ENCODE assay signal across 8 mouse cellular contexts in the genomic region with DNA sequence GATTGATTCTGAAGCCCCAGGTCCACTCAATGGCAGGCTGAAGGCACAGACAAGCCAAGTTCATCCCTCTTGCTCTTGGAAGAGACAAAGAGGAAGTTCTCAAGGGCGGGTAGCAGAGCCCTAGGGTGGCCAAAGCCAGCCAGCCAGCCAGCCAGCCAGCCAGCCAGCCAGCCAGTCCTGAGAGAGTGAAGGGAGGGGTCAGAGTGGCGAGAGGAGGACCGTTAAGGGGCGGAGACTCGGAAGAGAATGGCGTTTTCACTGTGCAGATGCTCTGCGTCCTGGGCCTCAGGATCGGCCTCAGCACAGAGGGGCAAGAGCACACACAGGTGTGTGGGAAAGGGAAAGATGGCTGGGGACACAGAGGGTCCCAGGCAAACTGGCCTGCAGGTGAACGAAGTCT. TPM values are rescaled to one million over a fixed set of nuclear protein-coding genes. Genes with fewer than 3 reads are reported as not detected.
A peak's percentile ranks its signal among the peaks of the same experiment; 100 is the strongest.
DNase-seq lines count a peak whose midpoint lies in the region; ATAC-seq and TF ChIP-seq lines count a peak whose summit lies in the region.

No protein-coding gene starts in this region.

- TF ChIP-seq CTCF in midbrain, postnatal 0 days (IDR thresholded peaks at IDR 0.05) = no peak

- 6% methylated on average over 9 of the region's 9 CpGs for WGBS in hindbrain, embryonic 15.5 days
- 7% methylated on average over 9 of the region's 9 CpGs for WGBS in liver, embryonic 12.5 days (ENCODE audit: insufficient replicate concordance)
- 3% methylated on average over 9 of the region's 9 CpGs for WGBS in midbrain, postnatal 0 days

- peaks cover 41% of the 10 kb centered on the region for H3K4me1 ChIP-seq in hindbrain, embryonic 15.5 days (replicated peaks)
- peaks cover 66% of the 10 kb centered on the region for H3K4me1 ChIP-seq in liver, embryonic 12.5 days
- 0 out of 2 replicates have a peak, but pooled peaks cover 15% of the 10 kb centered on the region for H3K4me1 ChIP-seq in midbrain, postnatal 0 days (ENCODE audit: insufficient read depth, low read length)

- ATAC-seq in hindbrain, embryonic 15.5 days (ENCODE audit: low FRiP score, low read depth) = peak; percentile 17
- ATAC-seq in liver, embryonic 12.5 days = peak; percentile 38
- ATAC-seq in midbrain, postnatal 0 days (ENCODE audit: low FRiP score) = peak; percentile 4; the same call in 1 of the 2 replicates

- peak overlapping the region; percentile 93 for H3K27ac ChIP-seq in hindbrain, embryonic 15.5 days (replicated peaks)
- H3K27ac ChIP-seq in liver, embryonic 12.5 days = peak overlapping the region; percentile 50
- H3K27ac ChIP-seq in midbrain, postnatal 0 days (ENCODE audit: low read depth, low read length) = peak overlapping the region; percentile 99

- no peaks in the 10 kb centered on the region for H3K9me3 ChIP-seq in hindbrain, embryonic 15.5 days
- H3K9me3 ChIP-seq in liver, embryonic 12.5 days (replicated peaks) = no peaks in the 10 kb centered on the region
- H3K9me3 ChIP-seq in midbrain, postnatal 0 days (ENCODE audit: low read length) = no peaks in the 10 kb centered on the region

- H3K4me3 ChIP-seq in hindbrain, embryonic 15.5 days = peak overlapping the region; percentile 59
- peak overlapping the region; percentile 73 for H3K4me3 ChIP-seq in liver, embryonic 12.5 days
- peak overlapping the region; percentile 91 for H3K4me3 ChIP-seq in midbrain, postnatal 0 days (ENCODE audit: low read depth, low read length)

- H3K9ac ChIP-seq in hindbrain, embryonic 15.5 days = peak overlapping the region; percentile 91
- 0 out of 2 replicates have a peak overlapping the region, but pooled peaks have one; percentile 19 for H3K9ac ChIP-seq in liver, embryonic 12.5 days
- H3K9ac ChIP-seq in midbrain, postnatal 0 days (replicated peaks; ENCODE audit: low read length, poor library complexity, severe bottlenecking) = peak overlapping the region; percentile 100

- H3K4me2 ChIP-seq in hindbrain, embryonic 15.5 days = peak overlapping the region; percentile 78
- peak overlapping the region; percentile 91 for H3K4me2 ChIP-seq in liver, embryonic 12.5 days
- peak overlapping the region; percentile 84 for H3K4me2 ChIP-seq in midbrain, postnatal 0 days (ENCODE audit: low read depth, low read length, poor library complexity, severe bottlenecking)

- H3K27me3 ChIP-seq in hindbrain, embryonic 15.5 days = no peaks in the 10 kb centered on the region
- no peaks in the 10 kb centered on the region for H3K27me3 ChIP-seq in liver, embryonic 12.5 days (replicated peaks)
- no peaks in the 10 kb centered on the region for H3K27me3 ChIP-seq in midbrain, postnatal 0 days (ENCODE audit: insufficient read depth, low read length)

- peak; percentile 46 to 68 for DNase-seq in layer of hippocampus, postnatal 10 days (ENCODE audit: low spot score in 2 of 2)
- no peak for DNase-seq in layer of hippocampus, adult 18-20 months (ENCODE audit: low spot score in 2 of 2)
- DNase-seq in cerebellum, adult 9-10 months = peak; percentile 64
- peak; percentile 67 for DNase-seq in gastrocnemius, adult 18-20 months (ENCODE audit: low spot score)
- peak; percentile 68 for DNase-seq in midbrain, postnatal 0 days (ENCODE audit: low spot score)
- peak; percentile 47 for DNase-seq in testis, postnatal 14 days (ENCODE audit: low spot score)

- no peaks in the 10 kb centered on the region; the same call in 1 of the 2 replicates for H3K36me3 ChIP-seq in hindbrain, embryonic 15.5 days
- H3K36me3 ChIP-seq in liver, embryonic 12.5 days = peaks cover 11% of the 10 kb centered on the region
- H3K36me3 ChIP-seq in midbrain, postnatal 0 days (ENCODE audit: insufficient read depth, low read length) = peaks cover under 1% of the 10 kb centered on the region; the same call in 1 of the 2 replicates

RNA-seq across cellular contexts. Expression of gene Gramd1a, which starts 6.9 kb away (rescaled TPM):
- 100 to 1,000 TPM; 143 to 144 TPM for total RNA-seq in layer of hippocampus, postnatal 10 days (2021)
- 100 to 1,000 TPM; 108 to 115 TPM for total RNA-seq in layer of hippocampus, adult 18-20 months (2021)
- 10 to 100 TPM; 35.7 to 37.1 TPM for total RNA-seq in gastrocnemius, adult 18-20 months (2021)
- 212 and 233 TPM in 2 replicates for polyA plus RNA-seq in hindbrain, embryonic 15.5 days (2015; fragmentation: Nextera tagmentation; extraction: Ambion mirVana)
- polyA plus RNA-seq in liver, embryonic 12.5 days (2016; fragmentation: Nextera tagmentation; extraction: Ambion mirVana) = 20.3 and 21.2 TPM in 2 replicates
- total RNA-seq in midbrain, postnatal 0 days (2014; rRNA removed) = 253 and 270 TPM in 2 replicates
- polyA plus RNA-seq in midbrain, postnatal 0 days (2015; fragmentation: Nextera tagmentation; extraction: Ambion mirVana) = 160 and 177 TPM in 2 replicates

RNA-seq across cellular contexts. Expression of gene Scn1b, which starts 22.0 kb away (rescaled TPM):
- 100 to 1,000 TPM; 264 to 274 TPM for total RNA-seq in layer of hippocampus, postnatal 10 days (2021)
- 100 to 1,000 TPM; 669 to 714 TPM for total RNA-seq in layer of hippocampus, adult 18-20 months (2021)
- 100 to 1,000 TPM; 924 to 953 TPM for total RNA-seq in gastrocnemius, adult 18-20 months (2021)
- polyA plus RNA-seq in hindbrain, embryonic 15.5 days (2015; fragmentation: Nextera tagmentation; extraction: Ambion mirVana) = 16.5 and 18.7 TPM in 2 replicates
- polyA plus RNA-seq in liver, embryonic 12.5 days (2016; fragmentation: Nextera tagmentation; extraction: Ambion mirVana) = 0.97 and 1.2 TPM in 2 replicates
- total RNA-seq in midbrain, postnatal 0 days (2014; rRNA removed) = 45.0 and 57.5 TPM in 2 replicates
- polyA plus RNA-seq in midbrain, postnatal 0 days (2015; fragmentation: Nextera tagmentation; extraction: Ambion mirVana) = 32.3 and 35.8 TPM in 2 replicates

RNA-seq across cellular contexts. Expression of gene Hpn, which starts 33.7 kb away (rescaled TPM):
- total RNA-seq in layer of hippocampus, postnatal 10 days (2021) = 1 to 10 TPM; 2.1 to 2.9 TPM
- total RNA-seq in layer of hippocampus, adult 18-20 months (2021) = 1 to 10 TPM; 4.3 to 7.0 TPM
- total RNA-seq in gastrocnemius, adult 18-20 months (2021) = 10 to 100 TPM; 15.0 to 20.7 TPM
- 0.51 and 0.56 TPM in 2 replicates for polyA plus RNA-seq in hindbrain, embryonic 15.5 days (2015; fragmentation: Nextera tagmentation; extraction: Ambion mirVana)
- polyA plus RNA-seq in liver, embryonic 12.5 days (2016; fragmentation: Nextera tagmentation; extraction: Ambion mirVana) = 33.2 and 36.2 TPM in 2 replicates
- 0.49 and 2.6 TPM in 2 replicates for total RNA-seq in midbrain, postnatal 0 days (2014; rRNA removed)
- 0.62 TPM in 1 of 2 replicates, not detected in the other for polyA plus RNA-seq in midbrain, postnatal 0 days (2015; fragmentation: Nextera tagmentation; extraction: Ambion mirVana)

Comparison
In these comparisons a context has a peak if more than half of its experiments do, and no peak if none do; other contexts are left out.
1. DNase-seq: peak in layer of hippocampus, postnatal 10 days (2 of 2), cerebellum, adult 9-10 months (single experiment), gastrocnemius, adult 18-20 months (single experiment), midbrain, postnatal 0 days (single experiment) and testis, postnatal 14 days (single experiment); none in layer of hippocampus, adult 18-20 months (0 of 2).
2. H3K9ac ChIP-seq: peak in every context shown above with its lines; median percentile 100 in midbrain, postnatal 0 days; 91 in hindbrain, embryonic 15.5 days; 19 in liver, embryonic 12.5 days.
3. Peak in every context shown above with its lines, with median percentiles within 50 percentile points of each other: ATAC-seq, H3K27ac ChIP-seq, H3K4me2 ChIP-seq and H3K4me3 ChIP-seq.